Mouse (Mus musculus) gastrocnemius, postnatal 36 days (tissue): Measurements from ENCODE around the gene Pam. TPM values are rescaled to one million over a fixed set of nuclear protein-coding genes. Genes with fewer than 3 reads are reported as not detected.
"Not testable (repeated sequence)": the region's sequence is repeated elsewhere in the genome, so short reads cannot be mapped to it uniquely, and the experiment has no call there.

ENCODE experiments used
- DNase-seq, 2 experiments: peaks; one replicate each; pipeline ENCODE4 v3.0.0; 2022
- intact Hi-C: fragments of 180-260 bp; cut with DNase I; formaldehyde crosslinking; loops from one replicate; pipeline ENCODE4 v1.15.1; 2025
- total RNA-seq, 2 experiments: library from RNA; stranded (reverse); gene quantifications; 2 replicates each; pipeline ENCODE4 v1.2.3; 2021

Gene Pam
- total RNA-seq, 2 experiments from 2014 or later, result 30.1 to 33.3 TPM

- intact Hi-C loops, result loop anchor here (5.0 kb wide), 1 partner anchor 120 kb away; the partner anchor contains the start of gene Pam
- DNase-seq, result no peak
These were observed 117.9 kb downstream of the Pam start for GRCm38 (mm10) chr1:97977521-97977920.

GRCm38 (mm10) chr1:97976873-97977473 is 118.5 kb downstream of the Pam start:
- intact Hi-C loops, result loop anchor here (5.0 kb wide), 1 partner anchor 120 kb away; the partner anchor contains the start of gene Pam
- peak; percentile 69 for DNase-seq

- no peak for DNase-seq
- intact Hi-C loops, result loop anchor here (5.0 kb wide), 1 partner anchor 121 kb away; the partner anchor contains the start of gene Pam
These were observed 119.4 kb downstream of the Pam start for GRCm38 (mm10) chr1:97976072-97976471.

GRCm38 (mm10) chr1:97974968-97975367 is 120.5 kb downstream of the Pam start:
- intact Hi-C loops, result loop anchor here (5.0 kb wide), 1 partner anchor 122 kb away; the partner anchor contains the start of gene Pam
- no peak for DNase-seq

GRCm38 (mm10) chr1:97969765-97970164 is 125.7 kb downstream of the Pam start:
- intact Hi-C loops, result no loop called here
- no peak for DNase-seq

GRCm38 (mm10) chr1:97963711-97964110 is 131.7 kb downstream of the Pam start:
- no peak for DNase-seq
- intact Hi-C loops, result no loop called here

- intact Hi-C loops, result no loop called here
These were observed 133.3 kb downstream of the Pam start for GRCm38 (mm10) chr1:97962134-97962533.

GRCm38 (mm10) chr1:97960681-97961080 is 134.8 kb downstream of the Pam start:
- DNase-seq, result no peak
- intact Hi-C loops, result no loop called here

More at GRCm38 (mm10) chr1:97962134-97962533, 133.3 kb downstream of the Pam start:
- DNase-seq, result no peak

- intact Hi-C loops, result no loop called here
- no peak for DNase-seq
These were observed 135.3 kb downstream of the Pam start for GRCm38 (mm10) chr1:97960124-97960523.

GRCm38 (mm10) chr1:97958759-97959158 is 136.7 kb downstream of the Pam start:
- intact Hi-C loops, result no loop called here
- no peak for DNase-seq

- intact Hi-C loops, DNase-seq: not testable (repeated sequence)
These were observed 146.2 kb downstream of the Pam start for GRCm38 (mm10) chr1:97949258-97949657.

- no peak for DNase-seq
- intact Hi-C loops, result no loop called here
These were observed 148.3 kb downstream of the Pam start for GRCm38 (mm10) chr1:97947100-97947499.

- intact Hi-C loops, result no loop called here
- no peak for DNase-seq
These were observed 151.4 kb downstream of the Pam start for GRCm38 (mm10) chr1:97943908-97944608.

- no peak for DNase-seq
- intact Hi-C loops, result no loop called here
These were observed 152.0 kb downstream of the Pam start for GRCm38 (mm10) chr1:97943402-97943801.

GRCm38 (mm10) chr1:97942966-97943365 is 152.5 kb downstream of the Pam start:
- no peak for DNase-seq
- intact Hi-C loops, result no loop called here

- DNase-seq, result no peak
- intact Hi-C loops, result no loop called here
These were observed 156.9 kb downstream of the Pam start for GRCm38 (mm10) chr1:97938586-97938985.

- intact Hi-C loops, result no loop called here
- DNase-seq, result no peak
These were observed 157.4 kb downstream of the Pam start for GRCm38 (mm10) chr1:97938053-97938452.

GRCm38 (mm10) chr1:97934940-97935339 is 160.5 kb downstream of the Pam start:
- intact Hi-C loops, result no loop called here
- no peak for DNase-seq

- intact Hi-C loops, result no loop called here
- DNase-seq, result no peak
These were observed 164.2 kb downstream of the Pam start for GRCm38 (mm10) chr1:97931220-97931619.

- no peak for DNase-seq
- intact Hi-C loops, result no loop called here
These were observed 165.9 kb downstream of the Pam start for GRCm38 (mm10) chr1:97929415-97930028.

- intact Hi-C loops, result no loop called here
- DNase-seq, result no peak
These were observed 168.7 kb downstream of the Pam start for GRCm38 (mm10) chr1:97926789-97927188.
